Mouse (Mus musculus): ENCODE measurements at regions not wholly inside any gene's neighbourhood (a gene's known extent, or its start where the extent isn't known, plus 50 kb on each side); places are given as distances from the start of the nearest gene placed in this dataset.
"Not testable (repeated sequence)": the region's sequence is repeated elsewhere in the genome, so short reads cannot be mapped to it uniquely, and the experiment has no call there.

DNA sequence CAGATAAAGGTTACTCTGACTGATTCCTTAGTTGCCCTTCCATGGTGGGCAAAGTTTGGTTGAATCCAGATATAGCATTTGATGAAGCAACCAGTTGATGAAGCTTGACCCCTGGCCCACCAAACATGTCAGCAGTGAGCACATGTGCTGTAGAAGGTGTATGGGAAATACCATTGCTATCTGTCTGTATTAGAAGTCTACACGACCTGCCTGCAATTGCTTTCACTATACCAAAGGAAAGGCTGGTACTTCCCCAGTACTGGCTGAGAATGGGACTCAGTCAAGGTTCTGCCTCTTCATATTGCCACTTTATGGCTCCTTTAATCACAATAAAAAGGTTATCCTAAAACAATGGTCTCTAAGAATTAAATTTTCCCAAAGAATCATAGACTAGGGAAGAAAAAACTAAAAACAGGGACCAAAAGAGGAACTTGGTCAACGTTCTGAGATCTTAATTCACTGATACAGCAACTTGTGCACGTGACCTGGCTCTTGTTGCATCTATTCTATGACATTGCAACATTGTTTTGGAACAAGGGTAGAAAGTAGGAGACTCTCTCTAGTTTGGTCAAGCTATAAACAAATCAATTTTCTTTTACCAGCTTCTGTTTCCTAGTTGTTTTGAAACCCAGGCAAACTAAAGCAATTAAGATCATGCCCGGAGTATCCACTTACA is 284.0 kb downstream of the Rapgef2 start:
- no peak for DNase-seq (ENCODE audit: low spot score)

DNA sequence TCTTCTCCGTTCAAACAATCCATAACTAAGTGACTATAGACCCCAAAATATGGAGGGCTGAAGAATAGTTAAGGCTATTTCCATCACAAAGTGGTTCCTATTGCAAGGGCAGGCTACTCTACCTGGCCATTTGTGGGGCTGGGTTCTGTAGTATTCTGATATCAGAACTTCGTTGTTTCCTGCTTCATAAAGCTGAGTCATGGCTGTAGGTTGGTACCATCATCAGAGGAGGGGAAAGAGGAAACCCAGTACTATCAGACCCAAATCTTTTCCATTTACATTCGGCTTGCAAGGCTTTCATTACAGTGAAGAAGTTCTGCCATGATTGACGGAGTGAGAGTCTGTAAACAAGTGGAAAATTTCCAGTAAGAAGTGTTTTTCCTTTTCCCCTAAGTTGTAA is 284.6 kb downstream of the Rapgef2 start:
- DNase-seq (ENCODE audit: low spot score), result no peak

DNA sequence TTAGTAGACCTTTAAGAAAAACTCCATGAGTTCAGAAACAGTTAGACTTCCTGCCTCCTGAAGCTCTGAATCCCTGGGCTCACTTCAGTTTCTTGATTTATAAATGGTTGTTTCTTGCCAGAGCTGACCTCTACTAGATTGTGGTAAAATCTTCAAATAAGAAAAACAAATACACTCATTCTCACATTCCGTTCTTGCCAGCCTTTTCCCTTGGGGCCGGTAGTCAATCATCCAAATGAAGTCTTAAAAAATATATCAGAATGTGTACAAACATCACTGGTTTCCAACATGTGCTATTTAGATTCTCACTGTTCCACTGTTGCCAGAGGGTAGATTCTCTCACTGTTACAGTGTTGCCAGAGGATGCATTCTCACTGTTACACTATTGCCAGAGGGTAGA is 286.0 kb downstream of the Rapgef2 start:
- no peak for DNase-seq (ENCODE audit: low spot score)

DNA sequence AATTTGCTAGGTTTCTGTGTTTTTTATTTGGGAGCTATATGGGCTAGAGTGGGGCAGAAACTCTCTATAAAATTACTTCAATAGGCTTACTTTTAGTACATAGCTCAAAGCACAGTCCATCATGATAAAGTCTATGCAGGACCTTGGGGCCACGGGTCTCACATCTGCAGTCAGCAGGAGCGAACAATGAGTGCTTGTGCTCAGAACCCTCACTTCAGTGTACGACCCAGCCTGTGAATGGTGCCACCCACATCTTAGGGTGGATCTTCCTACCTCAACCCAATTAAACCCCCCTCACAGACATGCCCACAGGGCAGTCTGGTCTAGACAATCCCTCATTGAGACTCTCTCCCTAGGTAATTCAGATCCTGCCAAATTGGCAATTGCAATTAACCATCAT is 286.5 kb downstream of the Rapgef2 start:
- no peak for DNase-seq (ENCODE audit: low spot score)

DNA sequence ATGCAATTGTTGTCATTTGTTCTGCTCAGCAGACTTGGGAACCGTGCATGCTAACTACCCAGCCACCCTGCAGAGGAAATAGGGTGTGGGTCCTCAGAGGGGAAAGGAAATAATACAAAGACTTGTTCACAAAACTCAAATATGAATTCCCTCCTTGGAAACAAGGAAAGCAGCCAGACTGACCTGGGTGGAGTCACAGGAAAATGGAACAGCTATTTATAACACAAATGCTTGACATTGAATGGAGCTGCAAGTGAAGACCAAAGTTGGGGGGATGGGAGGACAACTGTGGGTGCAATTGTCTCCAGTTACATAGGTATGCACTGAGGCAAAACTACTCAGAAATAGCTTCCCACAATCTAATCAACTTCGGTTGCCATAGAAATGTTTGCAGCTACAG is 298.2 kb downstream of the Rapgef2 start:
- DNase-seq (ENCODE audit: low spot score), result no peak

DNA sequence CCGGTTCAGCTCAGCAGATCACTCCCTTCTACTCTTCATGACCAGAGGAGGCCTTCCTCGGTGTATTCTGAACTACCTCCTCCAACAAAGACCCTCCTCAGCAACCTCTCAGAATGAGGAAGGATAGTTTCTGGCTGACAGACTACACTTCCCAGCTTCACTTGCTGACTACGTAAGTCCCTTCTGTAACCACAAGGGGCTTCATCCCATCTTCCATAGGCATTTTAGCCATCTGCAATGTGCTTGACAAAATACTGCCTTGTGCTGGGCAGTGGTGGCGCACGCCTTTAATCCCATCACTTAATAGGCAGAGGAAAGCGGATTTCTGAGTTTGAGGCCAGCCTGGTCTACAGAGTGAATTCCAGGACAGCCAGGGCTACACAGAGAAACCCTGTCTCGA is 299.6 kb downstream of the Rapgef2 start:
- DNase-seq (ENCODE audit: low spot score), result no peak

DNA sequence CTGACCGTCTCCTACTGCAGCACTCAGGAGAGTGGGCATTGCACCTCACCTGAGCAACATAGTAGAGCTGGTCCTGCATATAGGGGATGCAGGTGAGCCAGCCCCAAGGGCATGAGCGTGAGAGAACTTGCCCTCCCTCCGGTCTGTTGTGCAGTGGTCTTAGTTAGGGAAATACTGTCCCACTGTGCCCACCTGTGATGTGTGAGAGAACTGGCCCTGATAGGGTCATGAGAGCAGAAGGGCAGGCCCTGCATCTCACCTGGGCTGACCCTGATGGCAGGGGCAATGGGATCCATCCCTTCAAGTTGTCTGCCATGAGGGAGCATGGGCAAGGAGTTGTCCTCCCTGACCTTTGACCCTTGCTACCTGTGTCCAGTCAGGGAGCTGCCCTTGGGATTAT is 305.3 kb downstream of the Rapgef2 start:
- no peak for DNase-seq (ENCODE audit: low spot score)

DNA sequence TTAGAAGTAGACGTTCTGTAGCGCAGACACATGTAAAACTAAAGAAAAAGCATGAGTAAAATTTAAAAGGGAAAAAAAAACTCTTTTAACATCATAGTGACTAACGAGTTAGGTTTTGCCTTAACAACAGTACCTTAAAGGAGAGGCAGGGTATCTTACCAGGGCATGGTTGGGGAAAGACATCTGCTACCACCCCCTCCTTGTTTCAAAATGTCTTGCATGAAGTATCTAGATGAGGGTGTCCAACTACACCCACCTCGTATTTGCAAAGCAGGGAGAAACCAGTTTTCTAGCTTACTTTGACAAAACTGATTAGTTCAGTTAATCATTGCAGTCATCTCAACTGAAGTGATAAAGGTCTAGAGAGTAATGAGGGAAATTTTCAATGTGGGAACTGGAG is 307.5 kb downstream of the Rapgef2 start:
- DNase-seq (ENCODE audit: low spot score), result no peak

DNA sequence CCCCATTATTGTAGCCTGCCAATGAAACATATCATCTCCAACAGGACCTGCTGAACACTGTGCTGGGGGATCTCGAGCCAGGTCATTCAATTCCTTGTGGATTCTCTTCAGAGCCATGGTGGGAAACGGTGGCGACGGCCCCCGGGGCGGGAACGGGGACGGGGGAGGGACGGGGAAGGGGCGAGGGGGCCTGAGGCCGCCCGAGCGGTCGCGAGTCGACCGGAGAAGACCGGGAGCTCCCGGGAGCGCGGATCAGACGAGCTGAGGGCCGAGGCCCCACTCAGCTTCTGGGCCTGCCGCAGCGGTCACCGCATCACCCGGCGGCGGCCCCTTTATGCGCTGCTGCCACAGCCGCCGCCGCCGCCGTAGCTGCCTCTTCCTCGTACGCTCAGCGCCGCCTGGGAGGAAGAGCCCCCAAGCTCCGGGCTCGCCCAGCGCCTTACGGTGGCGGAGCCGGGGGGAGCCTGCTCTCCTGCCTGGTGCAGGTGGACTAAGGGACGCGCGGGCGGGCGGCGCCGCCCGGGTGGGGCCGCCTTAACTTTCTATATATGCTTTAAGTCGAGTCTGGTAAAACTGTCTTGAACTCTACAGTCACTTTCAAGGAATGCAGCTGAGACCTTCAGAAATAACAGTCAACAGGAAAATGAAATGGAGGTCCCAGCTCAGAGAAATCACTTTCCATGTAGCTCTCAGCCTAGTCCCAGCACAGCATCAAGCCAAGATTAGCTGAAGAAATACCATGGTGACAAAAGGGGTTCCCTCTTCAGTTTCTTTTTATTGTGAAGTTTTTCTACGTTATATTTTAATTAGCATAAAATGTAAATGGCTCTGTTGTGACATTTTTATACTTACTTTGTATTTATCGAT is 319.4 kb downstream of the Rapgef2 start:
- peak; percentile 11 for DNase-seq (ENCODE audit: low spot score)

DNA sequence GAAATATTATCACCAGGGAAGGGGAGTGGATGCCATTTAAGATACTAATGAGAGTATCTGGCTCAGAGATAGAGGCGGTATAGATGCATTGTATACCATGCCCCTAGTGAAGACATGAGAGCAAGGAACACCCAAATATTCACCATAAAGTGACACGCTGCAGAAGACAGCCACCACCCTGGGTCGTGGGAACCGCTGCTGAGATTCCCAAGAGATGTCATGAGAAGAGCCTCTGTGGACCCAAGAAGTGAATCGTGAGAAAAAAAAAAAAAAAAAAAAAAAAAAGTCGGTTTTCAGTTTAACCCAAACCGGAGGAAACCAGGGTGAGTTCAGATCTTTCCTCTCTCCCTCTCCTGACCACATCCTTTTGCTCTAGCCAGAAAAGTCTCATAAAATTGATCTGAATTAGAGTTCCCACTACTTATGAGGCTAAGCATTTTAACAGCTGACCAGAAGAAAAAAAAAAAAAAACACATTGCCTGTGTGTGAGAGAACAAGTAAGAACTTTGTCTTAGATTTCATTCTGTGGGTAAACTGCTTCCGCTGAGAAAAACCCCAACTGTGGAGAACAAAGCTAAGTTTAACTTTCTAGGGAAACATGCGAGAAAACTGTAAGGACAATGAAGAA is 322.0 kb downstream of the Rapgef2 start:
- DNase-seq (ENCODE audit: low spot score), result no peak

DNA sequence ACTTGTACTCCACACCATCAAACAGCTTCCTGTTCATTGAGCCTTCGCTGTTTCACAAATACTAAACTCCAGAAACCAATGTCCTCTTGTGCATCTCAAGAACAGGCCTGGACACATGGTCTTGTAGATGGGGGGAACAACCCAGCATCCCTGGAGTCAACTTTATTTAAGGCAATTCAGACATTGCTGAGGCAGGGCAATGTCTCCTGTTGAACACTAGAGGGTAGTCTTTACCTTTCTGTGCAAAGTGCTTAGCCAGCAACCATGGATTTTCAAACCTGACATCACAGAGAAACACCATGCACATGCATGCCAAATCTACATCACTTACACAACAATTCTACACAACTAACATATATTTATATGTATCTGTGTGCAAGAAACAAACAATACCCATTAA is 327.5 kb downstream of the Rapgef2 start:
- no peak for DNase-seq (ENCODE audit: low spot score)

DNA sequence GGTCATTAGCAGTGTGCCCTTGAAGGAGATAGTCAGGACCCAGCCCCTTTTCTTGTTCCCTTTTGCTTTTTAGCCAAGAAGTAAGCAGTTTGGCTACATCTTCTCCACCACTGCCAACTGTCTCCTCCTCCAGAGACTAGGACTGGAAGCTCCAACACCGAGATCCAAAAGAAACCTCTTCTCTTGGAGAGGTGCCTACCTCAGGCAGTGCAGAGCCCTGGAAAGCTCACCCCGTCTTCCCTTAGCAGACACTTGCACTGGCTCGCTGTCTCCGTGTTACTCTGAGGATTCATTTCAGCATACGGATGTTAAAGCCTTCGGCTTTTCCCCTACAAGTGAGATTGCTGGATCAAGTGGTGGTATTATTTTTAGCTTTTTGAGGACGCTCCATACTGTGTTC is 331.0 kb downstream of the Rapgef2 start:
- no peak for DNase-seq (ENCODE audit: low spot score)

DNA sequence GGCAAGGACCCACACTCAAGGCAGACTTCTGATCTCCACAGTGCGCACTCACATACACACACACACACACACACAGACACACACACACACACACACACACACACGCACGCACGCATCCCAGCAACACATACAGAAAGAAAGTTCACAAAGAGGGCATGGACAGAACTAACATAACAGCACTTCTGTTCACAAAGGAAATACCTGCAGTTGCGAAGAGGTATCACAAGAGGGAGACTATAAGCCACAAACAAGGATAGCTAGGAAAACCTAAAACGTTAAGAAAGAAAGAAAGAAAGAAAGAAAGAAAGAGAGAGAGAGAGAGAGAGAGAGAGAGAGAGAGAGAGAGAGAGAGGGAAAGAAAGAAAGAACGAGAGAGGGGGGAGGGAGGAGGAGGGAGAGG is 336.9 kb downstream of the Rapgef2 start:
- not testable (repeated sequence) for DNase-seq (ENCODE audit: low spot score)

DNA sequence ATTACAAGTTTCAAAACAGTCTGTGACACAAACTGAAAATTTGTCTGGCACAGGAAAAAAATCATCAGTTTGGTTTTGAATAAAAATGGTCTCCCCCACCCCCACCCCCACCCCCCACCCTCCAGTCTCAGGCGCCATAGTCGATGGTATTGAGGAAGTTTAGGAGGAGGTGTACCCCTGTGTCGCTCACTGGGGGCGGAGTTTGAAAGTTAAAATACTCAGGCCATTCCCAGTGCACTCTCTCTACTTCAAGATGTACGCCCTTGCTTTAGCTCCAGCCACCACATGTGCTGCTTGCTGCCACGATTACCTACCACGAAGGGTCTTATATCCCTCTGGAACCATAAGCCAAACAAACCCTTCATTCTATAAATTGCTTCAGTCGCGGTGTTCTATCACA is 337.6 kb downstream of the Rapgef2 start:
- DNase-seq (ENCODE audit: low spot score), result no peak

DNA sequence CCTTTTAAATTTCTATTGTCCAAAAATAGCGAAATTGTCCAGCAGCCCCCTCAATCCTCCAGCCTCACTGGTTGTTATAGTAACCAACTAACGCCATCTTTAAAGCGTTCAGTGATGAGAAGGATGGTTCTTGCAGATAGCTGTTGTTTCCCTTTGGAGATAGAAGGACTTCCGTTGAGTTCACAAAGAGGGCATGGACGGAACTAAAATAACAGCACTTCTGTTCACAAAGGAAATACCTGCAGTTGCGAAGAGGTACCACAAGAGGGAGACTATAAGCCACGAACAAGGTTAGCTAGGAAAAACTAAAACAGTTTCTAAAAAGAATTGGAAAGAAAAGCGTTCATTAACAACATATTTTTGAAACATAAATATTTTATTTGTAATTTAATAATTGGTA is 338.1 kb downstream of the Rapgef2 start:
- peak; percentile 37 for DNase-seq (ENCODE audit: low spot score)

DNA sequence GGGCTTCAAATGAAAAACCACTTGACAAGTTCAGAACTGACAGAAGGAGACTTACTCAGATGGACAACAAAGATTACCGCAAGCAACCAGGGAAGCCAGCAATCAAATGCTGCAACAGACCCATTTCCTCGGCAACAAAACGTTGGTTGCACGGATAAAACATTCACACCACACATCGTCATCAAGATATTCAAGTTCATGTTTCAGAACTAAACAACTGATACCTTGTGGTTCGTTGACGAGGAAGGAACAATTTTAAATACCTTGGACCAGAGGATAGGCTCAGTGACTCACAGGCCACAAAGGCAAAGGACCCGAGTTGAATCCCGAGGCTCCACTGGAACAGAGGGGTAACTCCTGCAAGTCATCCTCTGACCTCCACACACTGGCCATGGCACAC is 339.1 kb downstream of the Rapgef2 start:
- DNase-seq (ENCODE audit: low spot score), result no peak

DNA sequence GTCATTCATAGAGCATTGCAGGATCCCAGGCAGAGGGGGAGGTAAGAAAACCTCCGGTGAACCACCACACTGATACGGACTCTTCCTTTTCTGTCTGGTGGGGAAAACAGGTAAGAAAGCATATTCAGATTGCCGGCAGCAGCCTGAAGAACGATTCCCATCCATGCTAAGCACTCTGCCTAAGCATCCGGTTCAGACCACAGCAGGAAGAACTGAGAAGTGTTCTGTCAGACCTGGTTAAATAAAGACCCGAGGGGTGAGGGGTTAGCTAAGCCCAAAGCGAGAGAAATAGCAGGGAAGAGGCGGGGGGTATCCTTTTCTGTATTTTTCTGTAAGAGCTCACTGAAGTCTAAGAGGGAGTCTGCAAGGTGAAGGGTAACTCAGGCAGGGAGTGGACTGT is 342.1 kb downstream of the Rapgef2 start:
- no peak for DNase-seq (ENCODE audit: low spot score)

DNA sequence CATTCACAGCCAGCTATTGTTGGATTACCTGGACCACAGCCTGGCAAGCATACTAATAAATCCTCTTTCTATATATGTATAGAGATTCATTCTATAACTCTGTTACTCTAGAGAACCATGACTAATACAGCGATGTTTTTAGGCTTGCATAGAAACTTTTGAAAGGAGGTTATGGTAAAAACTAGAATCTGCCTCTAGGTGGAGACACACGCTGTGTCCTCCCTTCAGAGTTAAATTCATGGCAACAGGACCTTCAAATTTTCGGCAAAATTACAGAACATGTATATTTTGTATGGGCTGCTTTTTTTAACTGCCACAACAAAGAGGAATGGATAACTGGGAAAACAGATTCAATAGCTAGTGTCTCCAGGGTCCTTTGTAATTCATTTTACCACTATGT is 353.3 kb downstream of the Rapgef2 start:
- DNase-seq (ENCODE audit: low spot score), result no peak

DNA sequence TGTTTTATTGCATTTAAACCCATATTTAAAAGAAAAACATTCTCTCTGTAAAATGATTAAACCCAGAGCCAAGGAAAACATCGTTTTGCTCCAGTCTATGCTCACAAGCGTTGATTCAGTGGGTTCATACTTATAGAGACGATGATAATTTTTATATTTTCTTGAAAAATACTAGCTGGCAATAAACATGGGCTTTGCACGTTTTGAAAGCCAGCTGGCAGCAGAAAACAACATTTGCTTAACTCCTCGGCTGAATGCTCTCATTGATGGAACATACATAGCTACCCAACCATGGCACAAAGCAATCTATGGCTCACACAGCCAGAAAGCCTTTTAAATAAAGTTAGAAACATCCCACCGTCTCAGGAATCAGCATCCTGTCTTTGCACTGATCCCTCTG is 366.5 kb downstream of the Rapgef2 start:
- no peak for DNase-seq (ENCODE audit: low spot score)

DNA sequence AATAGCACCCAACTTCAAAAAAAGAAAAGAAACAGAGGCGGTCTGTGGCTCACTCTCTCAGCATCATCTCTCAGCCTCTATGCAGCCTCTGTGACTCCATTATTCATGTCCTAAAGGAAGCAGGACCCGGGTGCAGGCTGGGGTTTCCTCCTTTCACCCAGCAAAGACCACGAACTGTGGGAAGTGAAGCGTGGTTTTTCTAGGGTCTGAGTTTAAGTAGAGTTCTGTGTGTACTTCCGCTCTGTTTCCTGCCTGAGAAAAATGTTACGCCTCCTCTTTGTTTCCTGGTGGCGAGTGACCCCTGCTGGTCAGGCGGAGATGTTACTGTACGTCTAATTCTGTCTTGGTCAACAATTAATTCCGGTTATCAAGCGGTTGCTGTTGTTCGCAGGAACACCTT is 366.9 kb downstream of the Rapgef2 start:
- peak; percentile 25 for DNase-seq (ENCODE audit: low spot score)

DNA sequence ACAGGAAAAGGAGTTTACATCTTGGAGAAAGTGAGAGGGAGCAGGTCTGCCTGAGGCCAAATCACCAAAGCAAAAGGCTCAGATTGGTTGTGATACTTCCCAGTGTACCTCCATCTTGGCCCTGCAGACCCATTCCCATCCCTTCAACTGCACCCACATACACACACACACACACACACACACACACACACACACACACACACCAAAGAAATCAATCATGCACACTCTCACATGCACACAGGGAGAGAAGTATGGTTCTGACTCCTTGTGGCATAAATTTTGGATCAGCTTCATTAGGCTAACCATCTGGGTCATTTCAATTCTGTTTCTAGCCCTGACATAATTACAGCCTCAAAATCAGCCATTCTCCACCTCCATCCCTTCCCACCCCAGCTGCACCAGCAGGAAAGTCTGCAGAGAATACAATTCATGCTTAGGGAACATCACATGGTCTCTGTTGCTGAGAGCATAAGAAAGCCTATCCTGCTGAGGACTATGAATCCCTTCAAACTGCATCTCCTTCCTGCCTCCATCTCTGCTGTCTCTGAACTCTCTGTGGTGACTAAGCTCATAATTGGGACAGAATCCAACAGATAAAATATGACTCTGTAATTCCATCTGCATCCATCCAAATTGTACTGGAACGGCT is 378.0 kb downstream of the Rapgef2 start:
- DNase-seq (ENCODE audit: low spot score), result no peak

DNA sequence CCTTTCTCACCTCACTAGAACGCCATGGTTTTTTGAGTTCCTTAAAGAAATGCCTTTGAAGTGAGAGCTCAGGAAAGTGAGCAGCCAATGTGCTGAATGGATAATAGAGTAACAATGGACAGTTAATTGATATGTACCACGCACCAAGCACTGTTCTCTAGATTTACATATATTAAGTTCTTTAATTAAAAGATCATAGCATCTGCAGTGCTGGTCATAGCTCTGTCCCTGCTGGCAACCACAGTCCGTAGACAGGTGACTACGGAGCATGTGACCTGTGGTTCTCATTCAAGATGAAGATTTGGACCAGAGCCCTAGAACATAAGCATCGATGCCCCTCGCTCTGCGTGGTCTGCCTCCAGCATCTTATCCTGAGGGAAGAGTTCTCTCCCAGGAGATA is 378.5 kb downstream of the Rapgef2 start:
- DNase-seq (ENCODE audit: low spot score), result no peak

Measured in testis, postnatal 14 days (tissue).